Mouse (Mus musculus) liver, adult (tissue): ENCODE results near the gene Camsap1.

ENCODE experiments used
- GATA4 ChIP-seq: IDR thresholded peaks from 2 replicates; pipeline ENCODE4 v1.6.1; 2014; ENCODE audit warnings: mild to moderate bottlenecking, low read length; ENCODE audit not compliant: insufficient replicate concordance

Camsap1 gene

DNA sequence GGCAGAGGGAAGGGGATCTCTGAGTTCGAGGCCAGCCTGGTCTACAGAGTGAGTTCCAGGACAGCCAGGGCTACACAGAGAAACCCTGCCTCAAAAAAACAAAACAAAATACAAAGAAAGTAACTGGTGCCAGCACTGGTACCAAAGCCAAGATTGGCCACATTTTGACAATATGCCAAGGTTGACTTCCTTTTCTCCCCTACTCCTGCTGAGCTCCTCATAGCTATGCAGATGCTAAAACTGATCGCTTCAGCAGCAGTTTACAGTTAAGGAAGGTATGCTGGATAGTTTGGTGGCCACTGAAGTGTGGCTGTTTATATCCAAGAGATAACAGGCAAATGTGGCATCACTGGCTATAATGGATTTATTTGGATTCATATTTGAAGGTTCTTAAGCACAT lies 9.2 kb upstream of the Camsap1 start:
- no peak for TF ChIP-seq GATA4

DNA sequence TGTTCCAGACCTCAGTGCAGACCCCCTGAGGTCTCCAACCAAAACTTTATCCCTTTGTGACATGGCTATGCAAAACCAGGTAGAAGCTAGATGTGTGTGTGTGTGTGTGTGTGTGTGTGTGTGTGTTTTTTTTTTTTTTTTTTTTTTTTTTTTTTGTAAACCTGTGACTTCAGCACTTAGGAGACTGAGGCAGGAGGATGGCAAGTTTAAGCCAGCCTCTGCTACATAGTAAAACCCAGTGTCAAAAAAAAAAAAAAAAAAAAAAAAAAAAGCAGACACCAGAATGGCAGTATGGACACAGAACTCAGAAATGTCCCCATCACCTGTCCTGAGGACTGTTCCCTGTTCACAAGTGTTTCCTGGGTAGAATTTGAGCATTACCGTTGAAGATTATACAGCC lies 6.6 kb upstream of the Camsap1 start:
- TF ChIP-seq GATA4, result no peak

DNA sequence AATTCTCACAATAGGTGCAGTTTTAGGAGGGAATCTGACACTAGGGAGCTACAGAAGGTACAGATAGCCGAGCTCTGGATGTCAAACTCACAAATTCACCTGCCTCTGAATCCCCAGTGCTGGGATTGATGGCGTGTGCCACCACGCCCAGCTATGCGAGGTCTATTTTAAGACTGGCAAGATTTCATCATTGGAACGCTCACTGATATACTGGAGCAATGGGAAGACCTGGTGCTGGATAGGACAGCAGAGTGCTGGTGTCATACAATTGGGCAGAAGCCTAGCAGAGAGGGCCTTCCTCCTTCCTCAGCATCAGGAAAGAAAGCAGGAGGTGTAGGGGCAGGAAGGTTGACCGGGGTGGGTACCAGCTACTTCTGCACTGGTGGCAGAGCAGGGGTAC lies 4.7 kb upstream of the Camsap1 start:
- TF ChIP-seq GATA4, result no peak

DNA sequence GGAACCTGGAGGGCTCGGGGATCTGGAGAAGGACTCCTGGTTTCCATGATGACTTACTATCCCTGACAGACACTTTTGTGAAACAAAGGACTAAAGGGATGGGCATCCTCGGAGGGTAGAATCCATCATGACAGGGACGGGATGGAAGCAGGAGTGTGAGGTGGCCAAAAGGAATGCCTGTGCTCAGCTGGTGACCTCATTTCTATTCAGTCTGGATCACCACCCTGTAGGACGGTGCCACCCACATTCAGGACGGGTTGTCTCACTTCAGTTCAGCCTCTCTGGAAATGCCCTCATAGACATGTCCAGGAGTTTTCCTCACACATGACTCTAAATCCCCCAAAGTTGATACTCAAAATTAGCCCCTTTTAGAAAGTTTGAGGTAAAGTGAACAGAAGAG lies 3.5 kb upstream of the Camsap1 start:
- TF ChIP-seq GATA4, result no peak

DNA sequence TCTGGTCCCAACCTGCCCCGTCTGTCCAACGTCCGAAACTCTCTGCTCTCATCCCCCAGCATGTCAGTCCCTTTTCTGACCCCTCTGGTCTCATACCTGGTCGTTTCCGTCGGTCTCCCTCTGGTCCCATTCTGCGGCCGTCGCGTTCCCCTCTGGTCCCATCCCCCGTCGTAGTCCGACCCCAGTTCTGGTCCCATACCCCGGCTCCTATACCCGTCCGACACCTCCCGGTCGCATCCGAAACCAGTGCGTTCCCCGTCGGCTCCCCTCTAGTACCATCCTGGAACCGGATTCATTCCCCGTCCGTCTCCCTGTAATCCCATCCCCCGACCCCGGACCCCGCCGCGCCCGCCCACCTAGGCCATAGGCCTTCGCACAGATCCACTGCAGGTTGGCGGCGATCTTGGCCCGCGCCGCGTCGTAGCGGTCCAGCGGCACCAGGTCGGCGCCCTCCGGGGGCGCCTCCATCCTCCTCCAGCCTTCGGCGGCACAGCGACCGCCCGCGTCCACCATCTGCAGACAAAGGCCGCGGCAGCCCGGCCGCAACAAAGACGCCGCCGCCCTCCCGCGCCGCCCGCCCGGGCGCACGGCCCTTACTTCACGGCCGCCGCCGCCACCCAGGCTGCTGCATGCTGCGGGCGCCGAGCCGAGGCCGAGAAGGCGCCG lies 523 bp downstream of the Camsap1 start:
- no peak for TF ChIP-seq GATA4

DNA sequence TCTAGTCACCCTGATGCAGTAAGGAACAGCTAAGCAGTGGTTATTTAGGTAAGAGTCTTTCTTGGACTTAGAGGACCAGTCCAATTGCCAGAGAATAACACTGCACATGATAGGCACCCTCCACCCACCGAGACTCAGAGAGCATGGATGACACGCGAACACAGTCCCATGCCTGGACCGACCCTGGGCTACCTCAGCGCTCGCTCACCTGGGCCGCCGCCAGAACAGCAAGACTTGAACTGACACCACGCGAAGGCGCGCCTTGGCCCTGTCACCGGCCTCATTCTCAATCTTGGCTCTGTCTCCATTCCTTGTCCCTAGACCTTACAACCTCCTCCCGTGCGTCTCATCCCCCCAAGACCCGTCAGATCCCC lies 1.0 kb downstream of the Camsap1 start:
- no peak for TF ChIP-seq GATA4

DNA sequence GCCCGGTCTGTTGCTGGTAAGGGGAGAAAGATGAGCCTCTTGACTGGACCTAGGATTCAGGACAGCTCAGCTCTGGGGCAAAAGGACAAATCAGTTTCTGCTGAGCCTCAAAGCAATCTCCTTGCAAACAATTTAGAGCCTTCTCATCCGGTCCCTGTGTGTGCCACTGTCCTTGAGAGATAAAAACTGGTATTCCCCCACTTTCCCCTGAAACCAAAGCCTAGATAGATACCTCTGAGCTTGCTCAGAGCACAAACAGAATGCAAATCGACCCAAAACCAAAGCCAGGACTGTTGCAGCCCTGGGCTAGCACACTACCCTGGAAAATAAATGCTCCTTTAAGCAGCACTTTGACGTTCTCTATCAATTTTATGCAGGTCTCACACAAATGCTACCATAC lies 4.1 kb downstream of the Camsap1 start:
- TF ChIP-seq GATA4, result no peak

DNA sequence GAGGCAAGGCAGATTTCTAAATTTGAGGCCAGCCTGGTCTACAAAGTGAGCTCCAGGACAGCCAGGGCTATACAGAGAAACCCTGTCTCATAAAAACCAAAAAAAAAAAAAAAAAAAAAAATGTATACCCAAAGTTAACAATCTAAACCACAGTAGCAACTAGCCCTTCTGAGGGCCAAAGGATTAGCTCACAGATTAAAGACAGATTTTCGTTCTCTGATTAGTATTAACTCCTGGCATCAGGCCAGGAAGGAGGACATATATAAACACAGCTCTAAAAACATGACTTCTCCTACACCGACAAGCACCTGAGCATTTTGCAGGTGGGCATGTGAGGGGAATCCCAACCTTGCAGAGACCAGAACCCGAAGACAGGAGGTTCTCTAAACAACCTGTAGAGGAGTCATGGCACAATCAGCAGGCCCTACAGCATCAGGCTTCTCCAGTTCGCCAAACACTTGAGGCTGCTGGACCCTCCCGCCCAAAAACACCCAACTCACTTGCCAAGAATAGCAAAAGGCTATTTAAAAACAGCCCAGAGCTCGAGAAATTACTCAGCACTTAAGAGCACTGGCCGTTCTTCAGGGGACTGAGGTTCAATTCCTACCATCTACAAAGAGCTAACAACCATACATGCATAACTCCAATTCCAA lies 5.4 kb downstream of the Camsap1 start:
- TF ChIP-seq GATA4, result no peak

DNA sequence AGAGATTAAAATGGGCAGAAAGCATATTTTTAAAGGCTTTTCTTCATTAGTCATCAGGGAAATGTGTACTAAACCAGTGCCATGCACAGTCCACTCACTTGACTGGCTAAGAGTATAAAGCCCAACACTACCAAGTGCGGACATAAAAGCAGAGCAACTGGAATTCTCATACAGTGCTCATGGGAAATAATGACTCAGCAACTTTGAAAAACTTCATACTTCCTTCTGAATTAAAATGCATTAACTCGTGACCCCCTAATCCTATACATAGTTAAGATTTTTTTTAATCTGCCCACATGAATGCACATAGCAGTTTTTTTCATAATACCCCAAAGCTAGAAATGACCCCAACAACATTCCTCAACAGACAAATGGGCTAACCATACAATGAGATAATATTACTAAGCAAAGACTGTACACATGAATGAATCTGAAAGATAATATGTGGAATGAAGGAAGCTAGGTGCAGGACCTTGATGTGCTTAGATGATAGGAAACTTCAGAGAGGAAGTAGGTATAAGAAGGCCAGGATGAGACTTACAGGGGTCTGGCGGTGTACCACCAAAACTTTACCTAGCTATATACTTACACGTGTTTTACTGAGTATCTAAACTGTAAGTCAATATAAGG lies 7.8 kb downstream of the Camsap1 start:
- TF ChIP-seq GATA4, result no peak

DNA sequence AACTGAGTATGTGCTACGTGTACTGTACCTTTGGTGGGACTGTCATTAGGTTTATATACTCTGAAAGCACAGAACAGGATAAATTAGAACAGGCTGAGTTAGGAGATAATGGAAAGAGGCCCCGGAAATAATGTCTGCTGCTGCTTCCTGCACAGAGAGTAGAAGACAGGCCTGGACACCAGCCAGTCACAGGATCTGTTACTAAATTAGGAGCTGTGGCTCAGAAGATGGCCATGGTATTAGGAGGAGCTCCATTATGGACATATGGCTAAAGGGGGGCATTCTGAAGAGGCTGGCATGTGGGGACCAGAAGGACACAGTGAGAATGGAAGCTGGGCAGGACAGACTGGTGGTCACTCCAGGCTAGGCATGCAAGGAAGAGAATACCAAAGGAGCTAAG lies 12.7 kb downstream of the Camsap1 start:
- no peak for TF ChIP-seq GATA4

DNA sequence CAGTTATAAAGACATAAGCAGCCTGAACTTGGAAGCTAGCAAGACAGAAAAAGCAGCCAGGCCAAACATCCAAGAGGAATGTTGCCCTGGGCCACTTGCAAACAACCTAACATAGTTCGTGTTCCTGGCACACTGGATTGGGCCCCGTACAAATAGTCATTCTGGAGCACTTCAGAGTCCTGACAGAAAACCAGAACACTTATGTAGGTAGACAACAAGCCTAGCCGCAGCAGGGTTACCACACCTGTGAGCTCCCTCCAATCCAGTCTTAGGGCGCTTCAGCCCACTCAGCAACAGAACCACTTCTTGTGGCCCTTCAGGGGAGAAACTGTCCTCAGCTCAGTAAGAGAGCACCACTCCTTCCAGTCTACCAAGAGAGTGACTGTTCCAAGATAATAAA lies 13.8 kb downstream of the Camsap1 start:
- no peak for TF ChIP-seq GATA4

DNA sequence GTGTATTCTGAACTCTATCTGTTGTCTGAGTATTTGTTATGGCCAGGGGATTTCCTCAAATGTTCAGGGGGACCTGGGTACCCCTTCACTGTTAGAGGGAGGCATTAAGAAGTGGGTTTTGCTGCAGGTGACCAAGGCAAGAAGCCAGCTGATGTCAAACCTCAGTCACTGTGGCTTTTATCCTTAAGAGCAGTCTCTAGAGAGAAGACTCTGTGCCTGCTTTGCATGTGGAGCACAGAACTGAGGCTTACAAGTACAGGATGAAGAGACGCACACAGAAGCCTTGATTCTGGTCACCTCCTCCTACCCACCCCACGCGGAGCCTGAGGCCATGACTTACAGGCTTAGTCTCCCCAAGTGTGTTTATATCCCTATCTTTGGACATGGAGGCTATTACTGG lies 33.8 kb downstream of the Camsap1 start:
- no peak for TF ChIP-seq GATA4

DNA sequence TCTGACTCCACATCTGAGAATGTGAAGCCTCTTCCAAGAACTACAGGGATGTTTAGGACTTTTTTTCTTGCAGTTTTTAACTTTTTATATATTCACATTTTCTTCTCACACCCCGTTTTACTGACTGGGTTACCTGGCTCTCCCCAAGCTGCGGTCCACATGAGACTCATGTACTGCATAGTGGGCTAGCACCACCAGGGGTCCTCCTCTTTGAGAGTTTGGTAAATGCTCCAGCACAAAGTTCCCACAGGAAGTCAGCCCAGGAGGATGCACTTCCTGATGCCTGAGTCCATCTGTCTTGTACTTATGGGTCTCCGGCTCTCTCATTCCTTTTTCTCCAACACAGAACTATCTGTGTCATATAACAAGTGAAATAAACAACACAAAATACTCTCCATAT lies 35.1 kb downstream of the Camsap1 start:
- TF ChIP-seq GATA4, result no peak

DNA sequence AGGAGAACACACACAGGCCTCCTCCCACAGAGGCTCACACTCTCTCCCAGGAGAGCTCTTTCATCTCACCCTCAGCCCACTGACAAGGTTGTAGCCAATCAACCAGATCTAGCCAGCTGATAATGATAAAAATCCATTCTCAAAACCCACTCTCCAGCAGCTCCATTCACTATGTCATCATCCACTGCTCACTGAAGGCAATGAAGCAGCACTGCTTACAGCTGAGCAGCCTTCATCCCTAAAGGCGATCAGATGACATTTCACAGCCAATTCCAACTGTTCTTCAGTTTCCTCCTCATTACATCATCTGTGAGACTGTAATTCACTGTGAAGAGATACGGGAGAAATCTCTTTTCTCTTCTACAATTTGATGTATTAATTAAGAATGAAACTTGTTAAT lies 39.3 kb downstream of the Camsap1 start:
- no peak for TF ChIP-seq GATA4

DNA sequence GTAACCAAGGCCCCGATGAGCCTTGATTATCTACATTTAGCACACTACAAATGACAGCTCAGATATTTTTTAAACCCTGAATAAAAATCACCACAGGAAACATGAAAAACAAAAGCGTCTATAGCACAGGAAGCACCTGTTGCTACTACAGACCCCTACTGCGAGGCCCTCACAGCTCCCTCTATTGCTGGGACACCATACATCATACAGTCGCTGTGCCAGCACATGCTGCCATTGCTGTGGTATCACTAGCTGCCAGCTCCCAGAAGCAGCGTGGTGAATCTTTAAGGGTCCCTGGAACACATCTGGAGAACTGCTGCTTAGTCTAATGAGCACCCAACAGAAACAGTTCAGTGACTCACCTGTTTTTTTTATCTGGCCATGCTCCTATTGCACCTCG lies 42.6 kb downstream of the Camsap1 start:
- TF ChIP-seq GATA4, result no peak

DNA sequence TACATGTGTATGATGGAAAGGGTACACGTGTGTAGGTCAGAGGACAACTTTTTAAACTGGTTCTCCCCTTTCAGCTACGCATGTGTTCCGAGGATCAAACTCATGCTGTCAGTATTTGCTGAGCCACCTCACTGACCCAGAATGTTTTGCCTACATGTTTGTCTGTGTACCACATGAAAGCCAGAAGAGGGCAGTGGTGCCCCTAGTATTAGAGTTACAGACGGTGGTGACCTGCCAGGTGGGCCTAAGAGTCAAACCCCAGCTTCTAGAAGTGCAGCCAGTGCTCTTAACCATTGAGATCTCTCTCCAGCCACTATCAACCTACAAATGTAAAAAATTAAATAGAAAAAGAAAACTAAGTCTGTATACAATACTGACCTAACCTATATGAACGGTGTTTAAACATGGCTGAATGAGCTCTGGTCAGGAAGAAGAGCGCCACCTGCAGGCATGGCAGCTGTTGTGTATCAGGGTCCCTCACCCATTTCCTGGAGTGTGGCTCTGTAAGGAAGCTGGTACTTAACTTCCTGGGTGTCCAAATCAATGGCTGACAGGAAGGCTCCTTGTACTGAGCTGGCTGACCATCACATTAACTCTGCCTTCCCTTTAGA lies 51.7 kb downstream of the Camsap1 start:
- TF ChIP-seq GATA4, result no peak

DNA sequence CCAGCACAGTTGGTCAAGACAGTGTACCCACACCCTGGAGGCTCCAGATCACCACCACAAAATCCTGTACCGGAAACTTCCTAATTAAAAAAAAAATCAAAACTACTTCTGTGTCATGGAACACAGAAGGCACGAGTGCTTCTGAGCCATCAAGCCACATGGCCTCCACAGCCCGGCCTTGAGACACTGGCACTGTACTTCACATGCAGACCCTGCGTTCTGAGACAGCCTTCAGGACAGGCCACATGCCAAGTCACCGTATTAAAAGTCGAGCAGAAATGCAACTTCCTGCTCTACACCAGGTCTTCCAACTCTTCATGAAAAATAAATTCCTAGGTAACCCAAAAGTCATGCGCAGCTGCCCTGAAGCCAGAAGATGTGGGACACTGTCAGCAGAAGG lies 55.3 kb downstream of the Camsap1 start:
- no peak for TF ChIP-seq GATA4

DNA sequence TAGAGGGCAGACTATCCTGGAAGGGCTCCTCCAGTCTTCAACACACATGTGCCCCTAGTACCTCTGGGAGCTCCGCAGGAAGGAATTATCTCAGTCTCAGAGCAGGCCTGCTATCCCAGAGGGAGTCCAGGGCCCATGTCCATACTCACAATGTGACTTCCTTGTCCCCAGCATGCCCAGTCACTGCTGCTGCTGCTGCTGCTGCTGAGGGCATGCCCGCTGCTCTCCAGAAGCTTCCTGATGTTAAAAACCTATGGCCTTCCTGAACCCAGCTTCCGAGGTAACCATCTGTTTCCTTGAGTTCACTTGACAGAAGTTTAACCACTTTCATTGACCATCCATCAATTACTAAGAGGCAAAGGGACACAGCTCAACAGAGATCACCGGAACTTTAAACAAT lies 58.1 kb downstream of the Camsap1 start:
- TF ChIP-seq GATA4, result no peak
